Mouse (Mus musculus) cortical plate, adult 2 months (tissue): Measurements from ENCODE around the gene Kera.

Experiments
- CTCF ChIP-seq: fragments of 200-500 bp; IDR thresholded peaks from 2 replicates; pipeline ENCODE4 v1.5.1; 2011; ENCODE audit warnings: mild to moderate bottlenecking, control low read depth, low read length; ENCODE audit not compliant: insufficient read depth; ENCODE audit errors: extremely low read depth
- POLR2A ChIP-seq: fragments of 200-500 bp; IDR thresholded peaks from 2 replicates; pipeline ENCODE4 v1.6.1; 2011; ENCODE audit warnings: mild to moderate bottlenecking, low read length, control low read depth; ENCODE audit not compliant: insufficient read depth; ENCODE audit errors: extremely low read depth

- TF ChIP-seq CTCF, result no peak
- no peak for TF ChIP-seq POLR2A
Measured at GRCm38 (mm10) chr10:97582543-97583231, 24.0 kb upstream of the Kera start.
